Mouse (Mus musculus) liver, embryonic 11.5 days (tissue): Measurements from ENCODE around the gene Serpinb7. TPM values are rescaled to one million over a fixed set of nuclear protein-coding genes. Genes with fewer than 3 reads are reported as not detected.

Source experiments
- ATAC-seq: fragments of 200-750 bp; cut with Nextera tagmentation; replicated peaks from 2 replicates; pipeline ENCODE4 v1.8.0; 2017; ENCODE audit warnings: moderate number of reproducible peaks, mild to moderate bottlenecking, moderate TSS enrichment, moderate library complexity; ENCODE audit not compliant: low FRiP score
- DNase-seq: peaks from one replicate; pipeline ENCODE4 v3.0.0-alpha.2; 2017; ENCODE audit warnings: low spot score
- H3K27ac ChIP-seq: fragments of 300-500 bp; sonication (generic); 2 replicates; pipeline ENCODE4 v1.5.1; 2014; ENCODE audit warnings: mild to moderate bottlenecking, low read depth, low read length, control low read depth
- H3K27me3 ChIP-seq: fragments of 300-500 bp; sonication (generic); replicated peaks from 2 replicates; pipeline ENCODE4 v1.6.1; 2014; ENCODE audit warnings: low read length, mixed read lengths; ENCODE audit not compliant: control insufficient read depth, insufficient read depth
- H3K36me3 ChIP-seq: fragments of 300-500 bp; sonication (generic); 2 replicates; pipeline ENCODE4 v1.6.1; 2014; ENCODE audit warnings: mild to moderate bottlenecking, low read length, moderate library complexity, mixed read lengths; ENCODE audit not compliant: control insufficient read depth, insufficient read depth
- H3K4me1 ChIP-seq: fragments of 300-500 bp; sonication (generic); replicated peaks from 2 replicates; pipeline ENCODE4 v1.6.1; 2014; ENCODE audit warnings: low read length, mixed read lengths; ENCODE audit not compliant: control insufficient read depth, insufficient read depth
- H3K4me2 ChIP-seq: fragments of 300-500 bp; sonication (generic); 2 replicates; pipeline ENCODE4 v1.6.1; 2014; ENCODE audit warnings: mild to moderate bottlenecking, control low read depth, moderate library complexity
- H3K4me3 ChIP-seq: fragments of 300-500 bp; sonication (generic); 2 replicates; pipeline ENCODE4 v1.5.1; 2014; ENCODE audit warnings: low read depth, low read length, control low read depth
- H3K9ac ChIP-seq: fragments of 300-500 bp; sonication (generic); 2 replicates; pipeline ENCODE4 v1.6.1; 2014; ENCODE audit warnings: low read depth, low read length, control low read depth
- H3K9me3 ChIP-seq: fragments of 300-500 bp; sonication (generic); 2 replicates; pipeline ENCODE4 v1.6.1; 2016; ENCODE audit warnings: low read length, inconsistent platforms, mixed read lengths; ENCODE audit not compliant: control insufficient read depth
- WGBS: fragments of 180-500 bp; shearing (Covaris S2); extraction: QIAGEN DNeasy Blood & Tissue Kit; methylation state at CpG from one replicate; pipeline ENCODE4 v1.1.7; 2014; 5-methylcytosine and 5-hydroxymethylcytosine counted together
- polyA plus RNA-seq: library from polyadenylated mRNA; unstranded; fragments of >200 nt; fragmentation: Nextera tagmentation; extraction: Ambion mirVana; gene quantifications from 2 replicates; pipeline ENCODE4 v1.2.1, GENCODE M21; 2014

The Serpinb7 gene
- polyA plus RNA-seq, result 0.08 TPM in 1 of 2 replicates, not detected in the other

- ATAC-seq (no peak), DNase-seq (no peak)
- Histone ChIP-seq H3K36me3 (no peaks in the 10 kb centered on the region), H3K27ac (no peak within 1 kb of the TSS), H3K27me3 (no peaks in the 10 kb centered on the region), H3K4me1 (no peaks in the 10 kb centered on the region), H3K9ac (no peak within 1 kb of the TSS), H3K9me3 (no peaks in the 10 kb centered on the region), H3K4me3 (no peak within 1 kb of the TSS), H3K4me2 (no peak within 1 kb of the TSS)
- WGBS, result 81% methylated on average over 3 of the region's 3 CpGs
Observed at GRCm38 (mm10) chr1:107399355-107399754, at the start of gene Serpinb7. TSS of gene Serpinb7 (plus strand) at chr1:107399655.

DNA sequence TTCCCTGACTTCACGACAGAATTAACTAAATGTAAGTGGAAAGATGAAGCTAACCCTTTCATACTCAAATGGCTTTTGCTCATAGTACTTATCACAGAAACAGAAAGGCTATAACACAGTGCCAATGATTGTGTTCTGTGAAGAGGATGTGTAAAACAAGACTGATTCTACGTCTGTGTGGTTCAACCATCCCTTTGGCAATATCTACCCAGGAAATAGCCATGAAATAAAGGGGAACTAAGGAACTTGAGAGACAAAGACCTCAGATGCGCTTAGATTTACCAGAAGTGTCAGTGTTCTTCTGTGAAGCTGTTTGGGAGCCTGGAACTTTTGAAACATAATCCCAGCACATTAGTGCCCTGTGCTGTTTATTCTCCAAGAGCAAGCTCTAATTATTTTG is 49.1 kb upstream of the Serpinb7 start:
- WGBS, result 43% methylated on average over 3 of the region's 3 CpGs

DNA sequence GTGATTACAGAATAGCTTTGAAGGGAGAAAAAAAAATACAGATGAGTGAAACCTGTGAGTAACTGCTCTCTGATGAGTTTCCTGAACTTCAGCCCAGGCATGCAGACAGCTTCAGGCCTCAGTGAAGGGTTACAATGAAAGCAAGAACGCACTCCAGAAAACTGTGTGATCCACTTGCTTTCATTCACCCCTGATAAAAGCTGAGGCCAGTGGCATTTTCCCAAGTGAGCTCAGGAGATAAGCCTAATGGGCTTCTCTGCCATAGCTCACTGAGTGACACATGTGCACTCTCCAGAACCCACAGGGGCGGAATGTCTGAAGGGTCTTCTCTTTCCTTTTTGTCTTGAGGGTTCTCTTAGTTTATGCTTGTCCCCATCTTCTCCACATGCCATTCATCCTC is 48.3 kb upstream of the Serpinb7 start:
- no peaks in the 10 kb centered on the region for H3K36me3 ChIP-seq
- WGBS, result 60% methylated on average over 2 of the region's 2 CpGs
- no peak for ATAC-seq
- H3K4me2 ChIP-seq, result no peak overlapping the region
- DNase-seq, result no peak
- H3K4me1 ChIP-seq, result no peaks in the 10 kb centered on the region
- no peaks in the 10 kb centered on the region for H3K27me3 ChIP-seq
- H3K9me3 ChIP-seq, result no peaks in the 10 kb centered on the region
- H3K9ac ChIP-seq, result no peak overlapping the region
- no peak overlapping the region for H3K4me3 ChIP-seq
- H3K27ac ChIP-seq, result no peak overlapping the region

More for the DNA sequence above, 49.1 kb upstream of the Serpinb7 start:
- DNase-seq (no peak), ATAC-seq (no peak)
- Histone ChIP-seq H3K9me3 (no peaks in the 10 kb centered on the region), H3K36me3 (no peaks in the 10 kb centered on the region), H3K4me3 (no peak overlapping the region), H3K4me2 (no peak overlapping the region), H3K4me1 (no peaks in the 10 kb centered on the region), H3K27me3 (no peaks in the 10 kb centered on the region), H3K9ac (no peak overlapping the region), H3K27ac (no peak overlapping the region)

- H3K9me3 ChIP-seq, result no peaks in the 10 kb centered on the region
- H3K36me3 ChIP-seq, result no peaks in the 10 kb centered on the region
- H3K4me3 ChIP-seq, result no peak overlapping the region
- no peaks in the 10 kb centered on the region for H3K27me3 ChIP-seq
- H3K9ac ChIP-seq, result no peak overlapping the region
- H3K4me2 ChIP-seq, result no peak overlapping the region
- no peak for ATAC-seq
- DNase-seq, result no peak
- H3K4me1 ChIP-seq, result no peaks in the 10 kb centered on the region
- 52% methylated on average over 3 of the region's 3 CpGs for WGBS
- H3K27ac ChIP-seq, result no peak overlapping the region
Observed at GRCm38 (mm10) chr1:107353046-107353445, 46.4 kb upstream of the Serpinb7 start.

DNA sequence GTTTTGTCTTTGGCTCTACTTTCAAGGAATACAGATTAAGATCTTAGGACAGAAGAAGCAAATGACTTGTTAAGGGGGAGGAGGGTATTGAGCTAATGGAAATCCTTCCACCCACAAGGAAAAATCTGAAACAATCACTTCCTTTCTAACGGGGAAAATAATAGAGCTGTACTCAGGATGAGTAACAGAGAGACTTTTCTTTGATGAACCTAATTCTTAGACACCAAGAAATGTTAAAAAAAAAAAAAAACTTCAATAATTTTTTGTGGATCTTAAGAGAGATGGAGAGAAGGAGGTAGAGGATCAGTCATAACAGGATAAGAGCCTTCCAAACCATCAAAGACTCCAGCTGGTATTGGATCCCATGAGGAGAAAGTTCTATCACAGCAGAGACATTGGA is 38.6 kb upstream of the Serpinb7 start, which contains the start of gene Serpinb11:
Serpinb11 (plus strand) TSS at position 301 of the 400 bp plus-strand sequence.
- no peak for ATAC-seq
- Histone ChIP-seq H3K4me3 (no peak within 1 kb of the TSS), H3K4me2 (no peak within 1 kb of the TSS), H3K27ac (no peak within 1 kb of the TSS), H3K36me3 (no peaks in the 10 kb centered on the region), H3K9me3 (no peaks in the 10 kb centered on the region), H3K27me3 (no peaks in the 10 kb centered on the region), H3K4me1 (no peaks in the 10 kb centered on the region), H3K9ac (no peak within 1 kb of the TSS)
- DNase-seq, result no peak
- WGBS, result 53% methylated on average over 1 of the region's 1 CpGs

- no peak for DNase-seq
- Histone ChIP-seq H3K27me3 (no peaks in the 10 kb centered on the region), H3K9me3 (no peaks in the 10 kb centered on the region), H3K9ac (no peak overlapping the region), H3K4me3 (no peak overlapping the region), H3K36me3 (no peaks in the 10 kb centered on the region), H3K4me2 (no peak overlapping the region), H3K4me1 (no peaks in the 10 kb centered on the region), H3K27ac (no peak overlapping the region)
- ATAC-seq, result no peak
- 62% methylated on average over 7 of the region's 7 CpGs for WGBS
Observed at GRCm38 (mm10) chr1:107365973-107366372, 33.5 kb upstream of the Serpinb7 start.

- Histone ChIP-seq H3K4me1 (no peaks in the 10 kb centered on the region), H3K4me2 (no peak overlapping the region), H3K4me3 (no peak overlapping the region), H3K27ac (no peak overlapping the region), H3K9me3 (no peaks in the 10 kb centered on the region), H3K36me3 (no peaks in the 10 kb centered on the region), H3K27me3 (no peaks in the 10 kb centered on the region), H3K9ac (no peak overlapping the region)
- no peak for DNase-seq
- ATAC-seq, result no peak
- WGBS, result 78% methylated on average over 2 of the region's 2 CpGs
Observed at GRCm38 (mm10) chr1:107368944-107369343, 30.5 kb upstream of the Serpinb7 start.

DNA sequence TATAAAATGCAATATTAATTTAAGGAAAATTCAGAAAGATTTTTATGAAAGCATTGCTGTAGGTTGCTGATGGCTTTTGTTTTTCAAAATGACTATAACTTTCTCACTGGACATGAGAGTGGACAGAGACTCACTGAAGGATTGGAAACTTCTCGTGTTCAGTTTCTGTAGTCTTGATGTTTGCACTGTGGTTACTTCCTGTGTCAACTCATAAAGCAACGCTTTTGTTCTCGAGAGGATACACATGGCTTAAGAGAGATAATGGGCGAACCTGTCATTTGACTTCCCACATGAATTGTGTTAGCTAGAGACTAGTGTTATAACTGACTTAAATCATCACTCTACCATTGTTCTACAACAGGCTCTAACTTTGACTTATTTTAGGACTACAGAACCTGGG is 22.5 kb upstream of the Serpinb7 start:
- no peak overlapping the region for H3K4me2 ChIP-seq
- H3K4me1 ChIP-seq, result no peaks in the 10 kb centered on the region
- H3K9me3 ChIP-seq, result no peaks in the 10 kb centered on the region
- no peaks in the 10 kb centered on the region for H3K27me3 ChIP-seq
- DNase-seq (no peak), ATAC-seq (no peak; the same call in 1 of the 2 replicates)
- H3K4me3 ChIP-seq, result no peak overlapping the region
- no peaks in the 10 kb centered on the region for H3K36me3 ChIP-seq
- H3K9ac ChIP-seq, result no peak overlapping the region
- no peak overlapping the region for H3K27ac ChIP-seq
- WGBS, result 40% methylated on average over 4 of the region's 4 CpGs

GRCm38 (mm10) chr1:107378368-107378767 is 21.1 kb upstream of the Serpinb7 start:
- H3K4me1 ChIP-seq, result no peaks in the 10 kb centered on the region
- H3K4me3 ChIP-seq, result no peak overlapping the region
- H3K27ac ChIP-seq, result no peak overlapping the region
- H3K36me3 ChIP-seq, result no peaks in the 10 kb centered on the region
- H3K27me3 ChIP-seq, result no peaks in the 10 kb centered on the region
- DNase-seq (no peak), ATAC-seq (no peak)
- H3K9me3 ChIP-seq, result no peaks in the 10 kb centered on the region
- H3K9ac ChIP-seq, result no peak overlapping the region
- H3K4me2 ChIP-seq, result no peak overlapping the region
